Mouse (Mus musculus) c-Kit-positive CD71-positive TER-119-positive erythroid progenitor cells, embryonic 14.5 days (primary cell): ENCODE data around the gene Sfxn5.

Source experiments
- DNase-seq: peaks from one replicate; pipeline ENCODE4 v3.0.0-alpha.2; 2013; ENCODE audit warnings: low spot score

Sfxn5 gene

GRCm38 (mm10) chr6:85190671-85191070 lies 142.6 kb downstream of the Sfxn5 start:
- DNase-seq, result no peak

- DNase-seq, result no peak
Measured at GRCm38 (mm10) chr6:85189911-85190591, 143.2 kb downstream of the Sfxn5 start.

- no peak for DNase-seq
Measured at GRCm38 (mm10) chr6:85189361-85189760, 143.9 kb downstream of the Sfxn5 start.

- no peak for DNase-seq
Measured at GRCm38 (mm10) chr6:85188256-85189110, 144.7 kb downstream of the Sfxn5 start.

GRCm38 (mm10) chr6:85187340-85188211 lies 145.6 kb downstream of the Sfxn5 start, which contains the start of gene Emx1:
Gene Emx1, plus strand, starts transcription at chr6:85187438.
- DNase-seq, result no peak

GRCm38 (mm10) chr6:85186744-85187059 lies 146.5 kb downstream of the Sfxn5 start:
- no peak for DNase-seq

GRCm38 (mm10) chr6:85186033-85186743 lies 147.0 kb downstream of the Sfxn5 start:
- DNase-seq, result no peak

- no peak for DNase-seq
Measured at GRCm38 (mm10) chr6:85183951-85184350, 149.3 kb downstream of the Sfxn5 start.

- no peak for DNase-seq
Measured at GRCm38 (mm10) chr6:85180036-85180435, 153.2 kb downstream of the Sfxn5 start.

GRCm38 (mm10) chr6:85179569-85179968 lies 153.7 kb downstream of the Sfxn5 start:
- no peak for DNase-seq

- no peak for DNase-seq
Measured at GRCm38 (mm10) chr6:85165440-85165921, 167.7 kb downstream of the Sfxn5 start.
